ENCODE assay signal across 26 mouse cellular contexts in the genomic region with DNA sequence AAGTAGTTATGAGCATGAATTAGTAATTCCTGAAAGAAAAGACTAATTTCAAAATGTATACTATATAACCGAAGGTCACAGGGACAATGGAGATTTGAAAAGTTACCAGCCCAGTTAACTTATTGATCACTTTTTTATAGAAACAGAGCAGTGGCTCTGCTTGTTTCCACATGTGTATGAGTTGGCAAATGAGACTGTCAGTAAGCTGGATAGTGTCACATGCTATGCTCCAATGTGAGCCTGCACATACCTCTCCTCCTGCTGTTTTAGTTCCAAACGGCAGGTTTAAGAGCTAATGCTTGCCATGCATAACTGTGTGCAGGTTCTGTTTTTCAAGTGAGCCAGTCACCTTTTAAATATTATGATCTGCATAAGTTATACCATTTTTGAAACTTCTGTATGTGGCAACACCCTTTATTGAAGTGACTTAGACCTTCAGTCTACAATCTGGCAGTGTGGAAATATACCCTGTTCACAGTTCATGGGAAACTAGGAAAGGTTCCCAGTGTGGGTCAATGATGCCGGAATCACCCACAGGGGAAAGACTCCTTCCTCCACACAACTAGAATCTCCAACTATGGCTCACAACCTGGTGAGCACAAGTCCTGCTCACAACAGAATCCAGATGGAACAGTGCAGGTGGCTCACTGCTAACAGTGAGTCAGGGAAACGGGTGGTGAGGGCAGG.
A peak's percentile ranks its signal among the peaks of the same experiment; 100 is the strongest.
DNase-seq lines count a peak whose midpoint lies in the region; ATAC-seq lines count a peak whose summit lies in the region.
"Had no signal": no experiment of that assay in that cellular context is flagged by ENCODE, and none has a peak within 500 bp of the region (broad histone marks: within the 10 kb centered on the region; RNA-seq: fewer than 3 reads in every experiment).

No protein-coding gene starts in this region.

- 69% methylated on average over 4 of the region's 4 CpGs for WGBS in heart, embryonic 12.5 days
- WGBS in heart, embryonic 11.5 days (ENCODE audit: insufficient replicate concordance), result 76% methylated on average over 4 of the region's 4 CpGs
- WGBS in liver, embryonic 13.5 days (ENCODE audit: insufficient replicate concordance), result 78% methylated on average over 4 of the region's 4 CpGs

- peaks cover 82% of the 10 kb centered on the region for H3K4me1 ChIP-seq in heart, embryonic 12.5 days (replicated peaks)
- peaks cover 56% of the 10 kb centered on the region for H3K4me1 ChIP-seq in heart, embryonic 11.5 days (ENCODE audit: control insufficient read depth, insufficient read depth, low read length)
- H3K4me1 ChIP-seq in liver, embryonic 13.5 days (replicated peaks), result peaks cover 79% of the 10 kb centered on the region
- H3K4me1 ChIP-seq in brown adipose tissue, adult 24 weeks (ENCODE audit: control insufficient read depth, insufficient read depth, insufficient read length, low read length), result peaks cover 14% of the 10 kb centered on the region
- H3K4me1 ChIP-seq: hindbrain, embryonic 12.5 days had no signal

- 0 out of 2 replicates have a peak, but pooled peaks cover under 1% of the 10 kb centered on the region for H3K36me3 ChIP-seq in heart, embryonic 12.5 days
- no peaks in the 10 kb centered on the region for H3K36me3 ChIP-seq in heart, embryonic 11.5 days (ENCODE audit: control insufficient read depth, insufficient read depth, low read length)
- peaks cover 89% of the 10 kb centered on the region for H3K36me3 ChIP-seq in liver, embryonic 13.5 days
- H3K36me3 ChIP-seq: hindbrain, embryonic 15.5 days had no signal

- DNase-seq in adrenal gland, postnatal 14 days, result peak; percentile 37
- no peak for DNase-seq in adrenal gland, postnatal 25 days
- no peak for DNase-seq in liver, embryonic 13.5 days
- DNase-seq in liver, result no peak
- no peak for DNase-seq in kidney, postnatal 4 days
- DNase-seq: adrenal gland, adult 8-10 months; B cell, adult 2 months; cerebellum, adult 18-20 months; cerebellum, adult 9-10 months; cerebellum, postnatal 14 days; gastrocnemius, postnatal 25 days; heart, postnatal 14 days; kidney, adult 11 months had no signal

- 0 out of 2 replicates have a peak overlapping the region, but pooled peaks have one; percentile 14 for H3K27ac ChIP-seq in heart, embryonic 12.5 days (ENCODE audit: poor library complexity, severe bottlenecking)
- H3K27ac ChIP-seq in heart, embryonic 11.5 days (ENCODE audit: low read depth, low read length), result no peak overlapping the region
- peak overlapping the region; percentile 47; the same call in 1 of the 2 replicates for H3K27ac ChIP-seq in liver, embryonic 13.5 days
- peak overlapping the region; percentile 40; the same call in 1 of the 2 replicates for H3K27ac ChIP-seq in brown adipose tissue, adult 24 weeks (replicated peaks; ENCODE audit: low read depth, low read length)
- H3K27ac ChIP-seq: forebrain, embryonic 10.5 days; forebrain, embryonic 13.5 days; heart, embryonic 13.5 days; hindbrain, embryonic 12.5 days; hindbrain, embryonic 15.5 days; intestine, embryonic 15.5 days had no signal

- H3K27me3 ChIP-seq in heart, embryonic 12.5 days (replicated peaks), result no peaks in the 10 kb centered on the region
- no peaks in the 10 kb centered on the region for H3K27me3 ChIP-seq in heart, embryonic 11.5 days (ENCODE audit: control insufficient read depth, insufficient read depth, low read length)
- H3K27me3 ChIP-seq in liver, embryonic 13.5 days, result no peaks in the 10 kb centered on the region
- H3K27me3 ChIP-seq: CH12.LX; forebrain, embryonic 13.5 days; heart, embryonic 13.5 days; hindbrain, embryonic 12.5 days; hindbrain, embryonic 15.5 days; intestine, embryonic 15.5 days; Patski had no signal

- H3K9me3 ChIP-seq in heart, embryonic 12.5 days (replicated peaks), result no peaks in the 10 kb centered on the region
- H3K9me3 ChIP-seq in heart, embryonic 11.5 days (replicated peaks; ENCODE audit: control insufficient read depth, low read length), result no peaks in the 10 kb centered on the region
- no peaks in the 10 kb centered on the region for H3K9me3 ChIP-seq in liver, embryonic 13.5 days (replicated peaks)
- H3K9me3 ChIP-seq: forebrain, embryonic 10.5 days; forebrain, embryonic 13.5 days; G1E; heart, embryonic 13.5 days; hindbrain, embryonic 12.5 days; hindbrain, embryonic 15.5 days; intestine, embryonic 15.5 days had no signal

- ATAC-seq in heart, embryonic 12.5 days (ENCODE audit: insufficient number of reproducible peaks, low FRiP score), result no peak
- no peak for ATAC-seq in heart, embryonic 11.5 days (replicated peaks; ENCODE audit: insufficient number of reproducible peaks, low FRiP score, low TSS enrichment)
- ATAC-seq in liver, embryonic 13.5 days (ENCODE audit: low read depth), result no peak
- ATAC-seq: forebrain, embryonic 13.5 days; forebrain, embryonic 16.5 days; intestine, embryonic 15.5 days; Patski had no signal

- H3K4me2 ChIP-seq in heart, embryonic 12.5 days, result no peak overlapping the region
- no peak overlapping the region for H3K4me2 ChIP-seq in heart, embryonic 11.5 days
- no peak overlapping the region for H3K4me2 ChIP-seq in liver, embryonic 13.5 days
- H3K4me2 ChIP-seq: forebrain, embryonic 13.5 days; heart, embryonic 13.5 days; hindbrain, embryonic 12.5 days; hindbrain, embryonic 15.5 days; intestine, embryonic 15.5 days had no signal

- no peak overlapping the region for H3K4me3 ChIP-seq in heart, embryonic 12.5 days
- no peak overlapping the region for H3K4me3 ChIP-seq in heart, embryonic 11.5 days (ENCODE audit: low read depth, low read length)
- no peak overlapping the region for H3K4me3 ChIP-seq in liver, embryonic 13.5 days (replicated peaks)
- H3K4me3 ChIP-seq in brown adipose tissue, adult 24 weeks (ENCODE audit: insufficient read depth, low read depth, low read length), result no peak overlapping the region
- H3K4me3 ChIP-seq: forebrain, embryonic 10.5 days; forebrain, embryonic 13.5 days; heart, embryonic 13.5 days; hindbrain, embryonic 12.5 days; hindbrain, embryonic 15.5 days; intestine, embryonic 15.5 days had no signal

- no peak overlapping the region for H3K9ac ChIP-seq in heart, embryonic 12.5 days
- H3K9ac ChIP-seq in heart, embryonic 11.5 days (ENCODE audit: low read depth, low read length), result no peak overlapping the region
- no peak overlapping the region for H3K9ac ChIP-seq in liver, embryonic 13.5 days
- H3K9ac ChIP-seq: forebrain, embryonic 13.5 days; hindbrain, embryonic 12.5 days; hindbrain, embryonic 15.5 days; intestine, embryonic 15.5 days had no signal
